Mouse (Mus musculus) MEL (cell line): ENCODE results near the gene Ppm1g. TPM values are rescaled to one million over a fixed set of nuclear protein-coding genes. Genes with fewer than 3 reads are reported as not detected.

ENCODE experiments used
- DNase-seq: peaks from one replicate; pipeline ENCODE4 v3.0.0; 2011; ENCODE audit warnings: low read depth, low spot score
- H3K27ac ChIP-seq: 2 replicates; pipeline ENCODE4 v1.5.1; 2012; ENCODE audit warnings: low read depth, mild to moderate bottlenecking, control low read depth, low read length, moderate library complexity; ENCODE audit not compliant: control insufficient read depth
- H3K27me3 ChIP-seq, 2 experiments: fragments of 150-350 bp in 1 of 2; sonication (generic) in 1 of 2; 2 replicates each; pipeline ENCODE4 v1.6.1; 2012; ENCODE audit warnings: low read length in 2 of 2, mild to moderate bottlenecking in 2 of 2, improper control_type of control experiment in 1 of 2, moderate library complexity in 1 of 2; ENCODE audit not compliant: insufficient read depth in 2 of 2, control insufficient read depth in 1 of 2
- H3K36me3 ChIP-seq, 2 experiments: 2 replicates each; pipeline ENCODE4 v1.6.1; 2012 to 2014; ENCODE audit warnings: low read length in 2 of 2, improper control_type of control experiment in 1 of 2, inconsistent platforms in 1 of 2, mild to moderate bottlenecking in 1 of 2; ENCODE audit not compliant: insufficient read depth in 2 of 2, control insufficient read depth in 1 of 2
- H3K4me1 ChIP-seq, 2 experiments: fragments of 150-350 bp in 1 of 2; sonication (generic) in 1 of 2; 2 replicates each; pipeline ENCODE4 v1.6.1; 2012; ENCODE audit warnings: low read length in 2 of 2, improper control_type of control experiment in 1 of 2, mild to moderate bottlenecking in 1 of 2; ENCODE audit not compliant: insufficient read depth in 2 of 2, control insufficient read depth in 1 of 2
- H3K4me3 ChIP-seq, 2 experiments: fragments of 150-350 bp in 1 of 2; sonication (generic) in 1 of 2; 2 replicates each; pipeline ENCODE4 v1.5.1; 2012; ENCODE audit warnings: low read depth in 2 of 2, low read length in 2 of 2, mild to moderate bottlenecking in 2 of 2, moderate library complexity in 2 of 2, control low read depth in 1 of 2, improper control_type of control experiment in 1 of 2; ENCODE audit not compliant: control insufficient read depth in 1 of 2, insufficient read depth in 1 of 2
- H3K79me2 ChIP-seq: 2 replicates; pipeline ENCODE4 v1.6.1; 2012; ENCODE audit warnings: mild to moderate bottlenecking, low read length, moderate library complexity; ENCODE audit not compliant: control insufficient read depth, poor library complexity, insufficient read depth
- H3K9ac ChIP-seq: 2 replicates; pipeline ENCODE4 v1.6.1; 2012; ENCODE audit warnings: low read depth, mild to moderate bottlenecking, control low read depth, low read length, moderate library complexity; ENCODE audit not compliant: control insufficient read depth, poor library complexity, severe bottlenecking
- H3K9me3 ChIP-seq: fragments of 150-350 bp; sonication (generic); replicated peaks from 2 replicates; pipeline ENCODE4 v1.6.1; 2012; ENCODE audit warnings: mild to moderate bottlenecking, low read length, improper control_type of control experiment, moderate library complexity; ENCODE audit not compliant: insufficient read depth
- BHLHE40 ChIP-seq: IDR thresholded peaks from 2 replicates; pipeline ENCODE4 v1.6.1; 2012; ENCODE audit warnings: low read depth, mild to moderate bottlenecking, inconsistent platforms, low read length, improper control_type of control experiment, borderline replicate concordance
- CHD1 ChIP-seq: IDR thresholded peaks from 2 replicates; pipeline ENCODE4 v1.6.1; 2012; ENCODE audit warnings: low read depth, mild to moderate bottlenecking, inconsistent platforms, low read length, improper control_type of control experiment
- CTCF ChIP-seq, 3 experiments: IDR thresholded peaks in 2 of 3; conservative IDR thresholded peaks in 1 of 3; 2 replicates each; pipeline ENCODE4 v1.5.1; 2011 to 2012; ENCODE audit warnings: low read length in 3 of 3, low read depth in 2 of 3, mild to moderate bottlenecking in 2 of 3, improper control_type of control experiment in 1 of 3, inconsistent platforms in 1 of 3, mixed read lengths in 1 of 3, moderate library complexity in 1 of 3; ENCODE audit not compliant: control insufficient read depth in 1 of 3, insufficient read depth in 1 of 3, poor library complexity in 1 of 3, severe bottlenecking in 1 of 3
- E2F4 ChIP-seq: IDR thresholded peaks from 2 replicates; pipeline ENCODE4 v1.6.1; 2011; ENCODE audit warnings: low read depth, low read length, improper control_type of control experiment, borderline replicate concordance
- ELF1 ChIP-seq: IDR thresholded peaks from 2 replicates; pipeline ENCODE4 v1.6.1; 2014; ENCODE audit warnings: low read depth, mild to moderate bottlenecking, inconsistent platforms, low read length, improper control_type of control experiment, moderate library complexity
- EP300 ChIP-seq, 2 experiments: IDR thresholded peaks; 2 replicates each; pipeline ENCODE4 v1.6.1; 2011; ENCODE audit warnings: improper control_type of control experiment in 2 of 2, low read length in 2 of 2, low read depth in 1 of 2, mild to moderate bottlenecking in 1 of 2
- GABPA ChIP-seq: IDR thresholded peaks from 2 replicates; pipeline ENCODE4 v1.6.1; 2012; ENCODE audit warnings: low read depth, mild to moderate bottlenecking, inconsistent platforms, low read length, improper control_type of control experiment, moderate library complexity
- HCFC1 ChIP-seq: IDR thresholded peaks from 2 replicates; pipeline ENCODE4 v1.6.1; 2012; ENCODE audit warnings: low read depth, mild to moderate bottlenecking, inconsistent platforms, low read length, improper control_type of control experiment, moderate library complexity
- JUND ChIP-seq: IDR thresholded peaks from 2 replicates; pipeline ENCODE4 v1.6.1; 2011; ENCODE audit warnings: low read depth, mild to moderate bottlenecking, improper control_type of control experiment, low read length
- KAT2A ChIP-seq: conservative IDR thresholded peaks from 2 replicates; pipeline ENCODE4 v1.6.1; 2012; ENCODE audit warnings: low read depth, low read length, improper control_type of control experiment, inconsistent platforms
- MAX ChIP-seq: IDR thresholded peaks from 2 replicates; pipeline ENCODE4 v1.6.1; 2011; ENCODE audit warnings: low read length, improper control_type of control experiment
- MAZ ChIP-seq: IDR thresholded peaks from 2 replicates; pipeline ENCODE4 v1.6.1; 2012; ENCODE audit warnings: low read depth, mild to moderate bottlenecking, inconsistent platforms, low read length, improper control_type of control experiment
- MEF2A ChIP-seq: IDR thresholded peaks from 2 replicates; pipeline ENCODE4 v1.6.1; 2014; ENCODE audit warnings: low read depth, mild to moderate bottlenecking, inconsistent platforms, low read length, improper control_type of control experiment; ENCODE audit not compliant: poor library complexity, insufficient replicate concordance, severe bottlenecking; ENCODE audit errors: extremely low read depth
- MYC ChIP-seq: IDR thresholded peaks from 2 replicates; pipeline ENCODE4 v1.6.1; 2011; ENCODE audit warnings: low read depth, mild to moderate bottlenecking, low read length, improper control_type of control experiment, moderate library complexity
- NELFE ChIP-seq: IDR thresholded peaks from 2 replicates; pipeline ENCODE4 v1.6.1; 2011; ENCODE audit warnings: low read depth, low read length, improper control_type of control experiment
- NRF1 ChIP-seq: IDR thresholded peaks from 2 replicates; pipeline ENCODE4 v1.6.1; 2014; ENCODE audit warnings: low read depth, mild to moderate bottlenecking, inconsistent platforms, low read length, improper control_type of control experiment, moderate library complexity; ENCODE audit not compliant: poor library complexity, insufficient read depth, severe bottlenecking
- POLR2A ChIP-seq, 2 experiments: IDR thresholded peaks; 2 replicates each; pipeline ENCODE4 v1.6.1; 2011 to 2012; ENCODE audit warnings: low read length in 2 of 2, mild to moderate bottlenecking in 2 of 2, control low read depth in 1 of 2, improper control_type of control experiment in 1 of 2, low read depth in 1 of 2, moderate library complexity in 1 of 2; ENCODE audit not compliant: control insufficient read depth in 1 of 2, insufficient read depth in 1 of 2, poor library complexity in 1 of 2
- POLR2AphosphoS2 ChIP-seq: IDR thresholded peaks from 2 replicates; pipeline ENCODE4 v1.6.1; 2011; ENCODE audit warnings: low read length, improper control_type of control experiment
- POLR2AphosphoS5 ChIP-seq: IDR thresholded peaks from 2 replicates; pipeline ENCODE4 v1.6.1; 2012; ENCODE audit warnings: low read depth, borderline replicate concordance, mild to moderate bottlenecking, inconsistent platforms, low read length, moderate library complexity, mixed read lengths
- RAD21 ChIP-seq: IDR thresholded peaks from 2 replicates; pipeline ENCODE4 v1.6.1; 2011; ENCODE audit warnings: mild to moderate bottlenecking, low read depth, low read length, improper control_type of control experiment
- RCOR1 ChIP-seq: IDR thresholded peaks from 2 replicates; pipeline ENCODE4 v1.6.1; 2012; ENCODE audit warnings: low read depth, mild to moderate bottlenecking, inconsistent platforms, low read length, improper control_type of control experiment
- SIN3A ChIP-seq: IDR thresholded peaks from 2 replicates; pipeline ENCODE4 v1.6.1; 2012; ENCODE audit warnings: low read length, improper control_type of control experiment, inconsistent platforms
- TAL1 ChIP-seq: IDR thresholded peaks from 2 replicates; pipeline ENCODE4 v1.6.1; 2012; ENCODE audit warnings: mild to moderate bottlenecking, inconsistent platforms, low read length, moderate library complexity, mixed read lengths
- TBP ChIP-seq: IDR thresholded peaks from 2 replicates; pipeline ENCODE4 v1.8.0; 2011; ENCODE audit warnings: low read depth, low read length, improper control_type of control experiment
- TCF12 ChIP-seq: IDR thresholded peaks from 2 replicates; pipeline ENCODE4 v1.6.1; 2014; ENCODE audit warnings: low read depth, mild to moderate bottlenecking, inconsistent platforms, low read length, improper control_type of control experiment, moderate library complexity
- UBTF ChIP-seq: IDR thresholded peaks from 2 replicates; pipeline ENCODE4 v1.6.1; 2012; ENCODE audit warnings: low read depth, mild to moderate bottlenecking, inconsistent platforms, low read length, improper control_type of control experiment, moderate library complexity, borderline replicate concordance; ENCODE audit not compliant: insufficient read depth
- USF1 ChIP-seq: IDR thresholded peaks from 2 replicates; pipeline ENCODE4 v1.6.1; 2014; ENCODE audit warnings: low read depth, mild to moderate bottlenecking, inconsistent platforms, low read length, improper control_type of control experiment, moderate library complexity
- USF2 ChIP-seq, 2 experiments: IDR thresholded peaks; 2 replicates each; pipeline ENCODE4 v1.6.1; 2011 to 2012; ENCODE audit warnings: improper control_type of control experiment in 2 of 2, low read length in 2 of 2, borderline replicate concordance in 1 of 2, inconsistent platforms in 1 of 2, low read depth in 1 of 2, mild to moderate bottlenecking in 1 of 2; ENCODE audit not compliant: insufficient read depth in 1 of 2
- ZC3H11A ChIP-seq: IDR thresholded peaks from 2 replicates; pipeline ENCODE4 v1.6.1; 2012; ENCODE audit warnings: low read depth, mild to moderate bottlenecking, inconsistent platforms, low read length, improper control_type of control experiment
- ZKSCAN1 ChIP-seq: IDR thresholded peaks from 2 replicates; pipeline ENCODE4 v1.6.1; 2012; ENCODE audit warnings: low read depth, mild to moderate bottlenecking, inconsistent platforms, low read length, improper control_type of control experiment, moderate library complexity
- ZMIZ1 ChIP-seq: IDR thresholded peaks from 2 replicates; pipeline ENCODE4 v1.6.1; 2012; ENCODE audit warnings: low read depth, mild to moderate bottlenecking, inconsistent platforms, low read length, improper control_type of control experiment, moderate library complexity
- ZNF384 ChIP-seq: IDR thresholded peaks from 2 replicates; pipeline ENCODE4 v1.6.1; 2012; ENCODE audit warnings: low read depth, mild to moderate bottlenecking, inconsistent platforms, low read length, improper control_type of control experiment
- polyA plus RNA-seq, 2 experiments: library from polyadenylated mRNA; stranded (reverse) in 1 of 2; unstranded in 1 of 2; fragments of >175 nt in 1 of 2; fragments of >200 nt in 1 of 2; gene quantifications; 2 replicates each; pipeline versions ENCODE4 v1.2.1 to v1.2.4; 2012; ENCODE audit warnings: low replicate concordance in 2 of 2, low read depth in 1 of 2; ENCODE audit not compliant: insufficient read length in 2 of 2, insufficient read depth in 1 of 2, missing spikeins in 1 of 2
- total RNA-seq: library from RNA; depleted of rRNA; stranded (reverse); fragments of 300-350 nt; gene quantifications from 2 replicates; pipeline ENCODE4 v1.2.3, GENCODE M21; 2012

The Ppm1g gene
- total and polyA plus RNA-seq, 3 experiments, result 169 to 639 (median 408) TPM

- TF ChIP-seq E2F4 (no peak), KAT2A (0 out of 2 replicates have a peak, but pooled peaks have one; percentile 35), TAL1 (peak; percentile 40; the same call in 1 of the 2 replicates), SIN3A (peak; percentile 86), RAD21 (no peak), HCFC1 (peak; percentile 46), POLR2AphosphoS5 (no peak), USF2 (IDR thresholded peaks at IDR 0.05; ENCODE audit: borderline replicate concordance in 1 of 2, insufficient read depth in 1 of 2, low read depth in 1 of 2, low read length in 2 of 2) (no peak), POLR2A (IDR thresholded peaks at IDR 0.05; ENCODE audit: control insufficient read depth in 1 of 2, insufficient read depth in 1 of 2, low read depth in 1 of 2, low read length in 2 of 2, poor library complexity in 1 of 2) (no peak), MAZ (peak; percentile 38; the same call in 1 of the 2 replicates), RCOR1 (peak; percentile 64), NELFE (no peak), TCF12 (peak; percentile 84), MYC (peak; percentile 56; the same call in 1 of the 2 replicates), ZMIZ1 (no peak), ZNF384 (peak; percentile 100), UBTF (no peak)
- TF ChIP-seq, all 39 proteins: peak for 18
Measured at GRCm38 (mm10) chr5:31219070-31219469, 1.4 kb downstream of the Ppm1g start (continued).

- Histone ChIP-seq H3K4me1 (peaks cover 21 to 22% of the 10 kb centered on the region in 2 experiments), H3K9ac (peak overlapping the region; percentile 24), H3K9me3 (no peaks in the 10 kb centered on the region), H3K27me3 (no peaks in the 10 kb centered on the region), H3K27ac (peak overlapping the region; percentile 83), H3K79me2 (peaks cover 67% of the 10 kb centered on the region), H3K36me3 (peaks cover 25 to 50% of the 10 kb centered on the region in 2 experiments), H3K4me3 (peak overlapping the region; percentile 43 to 74)
- DNase-seq, result peak; percentile 90
- TF ChIP-seq ZNF384 (peak; percentile 98), TCF12 (peak; percentile 90), CHD1 (peak; percentile 88; the same call in 1 of the 2 replicates), RCOR1 (peak; percentile 75), EP300 (IDR thresholded peaks at IDR 0.05; ENCODE audit: low read depth in 1 of 2, low read length in 2 of 2) (peak; percentile 77 to 80), ZMIZ1 (0 out of 2 replicates have a peak, but pooled peaks have one; percentile 45), ZKSCAN1 (peak; percentile 76; the same call in 1 of the 2 replicates), HCFC1 (peak; percentile 61; the same call in 1 of the 2 replicates), NELFE (no peak), USF1 (peak; percentile 14; the same call in 1 of the 2 replicates), KAT2A (no peak), GABPA (no peak), JUND (no peak), POLR2AphosphoS2 (no peak), ELF1 (no peak), RAD21 (no peak), ZC3H11A (no peak), USF2 (IDR thresholded peaks at IDR 0.05; ENCODE audit: borderline replicate concordance in 1 of 2, insufficient read depth in 1 of 2, low read depth in 1 of 2, low read length in 2 of 2) (no peak), CTCF (IDR thresholded peaks at IDR 0.05 in 2 of 3, conservative IDR thresholded peaks at IDR 0.05 in 1 of 3; ENCODE audit: control insufficient read depth in 1 of 3, insufficient read depth in 1 of 3, low read depth in 2 of 3, low read length in 3 of 3, poor library complexity in 1 of 3, severe bottlenecking in 1 of 3) (peak in 1 of 3 experiments; percentile 37; a peak in 2 of 6 replicates), MAX (no peak), BHLHE40 (peak; percentile 55), TBP (no peak; the same call in 1 of the 2 replicates), MEF2A (no peak), NRF1 (no peak), POLR2A (IDR thresholded peaks at IDR 0.05; ENCODE audit: control insufficient read depth in 1 of 2, insufficient read depth in 1 of 2, low read depth in 1 of 2, low read length in 2 of 2, poor library complexity in 1 of 2) (no peak; a peak in 1 of 4 replicates)
Measured at GRCm38 (mm10) chr5:31218294-31218693, 2.2 kb downstream of the Ppm1g start.
